Mouse (Mus musculus) olfactory bulb, adult 2 months (tissue): ENCODE results near the gene Ccdc62.

Source experiments
- CTCF ChIP-seq: fragments of 200-500 bp; IDR thresholded peaks from 2 replicates; pipeline ENCODE4 v1.5.1; 2012; ENCODE audit warnings: low read depth, mild to moderate bottlenecking, low read length, moderate library complexity; ENCODE audit not compliant: insufficient read depth
- POLR2A ChIP-seq: fragments of 200-500 bp; IDR thresholded peaks from 2 replicates; pipeline ENCODE4 v1.6.1; 2012; ENCODE audit warnings: mild to moderate bottlenecking, low read depth, low read length, moderate library complexity; ENCODE audit not compliant: insufficient read depth

- TF ChIP-seq POLR2A (no peak), CTCF (no peak)
Observed at GRCm38 (mm10) chr5:123932927-123933326, 2.4 kb downstream of the Ccdc62 start.
